Mouse (Mus musculus) neural tube, embryonic 14.5 days (tissue): Measurements from ENCODE around the gene Olfr317. TPM values are rescaled to one million over a fixed set of nuclear protein-coding genes. Genes with fewer than 3 reads are reported as not detected.
"Not testable (repeated sequence)": the region's sequence is repeated elsewhere in the genome, so short reads cannot be mapped to it uniquely, and the experiment has no call there.

Experiments
- ATAC-seq: fragments of 200-750 bp; cut with Nextera tagmentation; 2 replicates; pipeline ENCODE4 v1.8.0; 2017; ENCODE audit warnings: low read depth, mild to moderate bottlenecking, moderate TSS enrichment, moderate library complexity
- H3K27ac ChIP-seq: fragments of 300-500 bp; sonication (generic); 2 replicates; pipeline ENCODE4 v1.5.1; 2014; ENCODE audit warnings: low read depth, mild to moderate bottlenecking, control low read depth, low read length, moderate library complexity, mixed read lengths
- H3K27me3 ChIP-seq: fragments of 300-500 bp; sonication (generic); 2 replicates; pipeline ENCODE4 v1.6.1; 2014; ENCODE audit warnings: low read length; ENCODE audit not compliant: control insufficient read depth, insufficient read depth
- H3K36me3 ChIP-seq: fragments of 300-500 bp; sonication (generic); 2 replicates; pipeline ENCODE4 v1.6.1; 2014; ENCODE audit warnings: low read length, mixed read lengths; ENCODE audit not compliant: control insufficient read depth, insufficient read depth
- H3K4me1 ChIP-seq: fragments of 300-500 bp; sonication (generic); 2 replicates; pipeline ENCODE4 v1.6.1; 2014; ENCODE audit warnings: low read length; ENCODE audit not compliant: control insufficient read depth, insufficient read depth
- H3K4me2 ChIP-seq: fragments of 300-500 bp; sonication (generic); 2 replicates; pipeline ENCODE4 v1.6.1; 2014; ENCODE audit warnings: mild to moderate bottlenecking, low read depth, low read length, control low read depth
- H3K4me3 ChIP-seq: fragments of 300-500 bp; sonication (generic); 2 replicates; pipeline ENCODE4 v1.5.1; 2014; ENCODE audit warnings: low read depth, low read length, control low read depth, mixed read lengths
- H3K9ac ChIP-seq: fragments of 300-500 bp; sonication (generic); replicated peaks from 2 replicates; pipeline ENCODE4 v1.6.1; 2014; ENCODE audit warnings: low read depth, mild to moderate bottlenecking, control low read depth, low read length, mixed read lengths
- H3K9me3 ChIP-seq: fragments of 300-500 bp; sonication (generic); 2 replicates; pipeline ENCODE4 v1.6.1; 2016; ENCODE audit warnings: low read length; ENCODE audit not compliant: control insufficient read depth
- WGBS: fragments of 180-500 bp; shearing (Covaris S2); extraction: QIAGEN DNeasy Blood & Tissue Kit; methylation state at CpG from one replicate; pipeline ENCODE4 v1.1.7; 2014; 5-methylcytosine and 5-hydroxymethylcytosine counted together
- polyA plus RNA-seq: library from polyadenylated mRNA; unstranded; fragments of >200 nt; fragmentation: Nextera tagmentation; extraction: Ambion mirVana; gene quantifications from 2 replicates; pipeline ENCODE4 v1.2.1, GENCODE M21; 2014

Olfr317 gene
- polyA plus RNA-seq = 0.48 and 0.63 TPM in 2 replicates

- Histone ChIP-seq H3K36me3 (no peaks in the 10 kb centered on the region), H3K27me3 (no peaks in the 10 kb centered on the region), H3K9me3 (no peaks in the 10 kb centered on the region), H3K27ac (no peak within 1 kb of the TSS), H3K4me1 (no peaks in the 10 kb centered on the region), H3K9ac (no peak within 1 kb of the TSS), H3K4me2 (no peak within 1 kb of the TSS), H3K4me3 (no peak within 1 kb of the TSS)
- ATAC-seq = no peak
- 80% methylated on average over 4 of the region's 4 CpGs for WGBS
Observed at GRCm38 (mm10) chr11:58738792-58739262, at the start of gene Olfr317. Gene Olfr317 (minus strand): TSS chr11:58739212.

GRCm38 (mm10) chr11:58788346-58788745 is 49.3 kb upstream of the Olfr317 start:
- no peak for ATAC-seq
- Histone ChIP-seq H3K27ac (no peak overlapping the region), H3K4me2 (no peak overlapping the region), H3K4me1 (no peaks in the 10 kb centered on the region), H3K36me3 (no peaks in the 10 kb centered on the region), H3K9ac (no peak overlapping the region), H3K9me3 (no peaks in the 10 kb centered on the region), H3K4me3 (no peak overlapping the region), H3K27me3 (no peaks in the 10 kb centered on the region)
- 87% methylated on average over 8 of the region's 8 CpGs for WGBS

GRCm38 (mm10) chr11:58787651-58788050 is 48.6 kb upstream of the Olfr317 start:
- Histone ChIP-seq H3K36me3 (no peaks in the 10 kb centered on the region), H3K4me3 (no peak overlapping the region), H3K9me3 (no peaks in the 10 kb centered on the region), H3K27ac (no peak overlapping the region), H3K4me1 (no peaks in the 10 kb centered on the region), H3K9ac (no peak overlapping the region), H3K27me3 (no peaks in the 10 kb centered on the region), H3K4me2 (no peak overlapping the region)
- 91% methylated on average over 10 of the region's 10 CpGs for WGBS
- no peak for ATAC-seq

- H3K4me3 ChIP-seq = no peak overlapping the region
- 89% methylated on average over 2 of the region's 2 CpGs for WGBS
- no peaks in the 10 kb centered on the region for H3K36me3 ChIP-seq
- no peak overlapping the region for H3K9ac ChIP-seq
- ATAC-seq = no peak
- no peak overlapping the region for H3K27ac ChIP-seq
- no peaks in the 10 kb centered on the region for H3K9me3 ChIP-seq
- no peaks in the 10 kb centered on the region for H3K27me3 ChIP-seq
- no peak overlapping the region for H3K4me2 ChIP-seq
- no peaks in the 10 kb centered on the region for H3K4me1 ChIP-seq
Observed at GRCm38 (mm10) chr11:58784182-58784581, 45.2 kb upstream of the Olfr317 start.

- H3K27ac ChIP-seq = no peak within 1 kb of the TSS
- 85% methylated on average over 6 of the region's 6 CpGs for WGBS
- no peak within 1 kb of the TSS for H3K4me3 ChIP-seq
- H3K9me3 ChIP-seq = no peaks in the 10 kb centered on the region
- H3K4me1 ChIP-seq = no peaks in the 10 kb centered on the region
- H3K4me2 ChIP-seq = no peak within 1 kb of the TSS
- H3K9ac ChIP-seq = no peak within 1 kb of the TSS
- no peaks in the 10 kb centered on the region for H3K27me3 ChIP-seq
- no peak for ATAC-seq
- no peaks in the 10 kb centered on the region for H3K36me3 ChIP-seq
Observed at GRCm38 (mm10) chr11:58782480-58783089, 43.6 kb upstream of the Olfr317 start, which contains the start of gene Olfr314. Gene Olfr314 (plus strand): TSS chr11:58782952.

- Histone ChIP-seq H3K4me2 (no peak within 1 kb of the TSS), H3K4me3 (no peak within 1 kb of the TSS), H3K27me3 (no peaks in the 10 kb centered on the region), H3K36me3 (no peaks in the 10 kb centered on the region), H3K9me3 (no peaks in the 10 kb centered on the region), H3K4me1 (no peaks in the 10 kb centered on the region), H3K9ac (no peak within 1 kb of the TSS), H3K27ac (no peak within 1 kb of the TSS)
- ATAC-seq = no peak
Observed at GRCm38 (mm10) chr11:58772888-58773287, 33.9 kb upstream of the Olfr317 start, which contains the start of gene Olfr315. Gene Olfr315 (plus strand): TSS chr11:58773188.

GRCm38 (mm10) chr11:58752434-58752833 is 13.4 kb upstream of the Olfr317 start, which contains the start of gene Olfr316:
Gene Olfr316 (plus strand): TSS chr11:58752734.
- ATAC-seq = no peak
- H3K27ac ChIP-seq = no peak within 1 kb of the TSS
- no peaks in the 10 kb centered on the region for H3K4me1 ChIP-seq
- 93% methylated on average over 2 of the region's 2 CpGs for WGBS
- no peaks in the 10 kb centered on the region for H3K9me3 ChIP-seq
- H3K36me3 ChIP-seq = no peaks in the 10 kb centered on the region
- H3K9ac ChIP-seq = no peak within 1 kb of the TSS
- H3K27me3 ChIP-seq = no peaks in the 10 kb centered on the region
- H3K4me3 ChIP-seq = no peak within 1 kb of the TSS
- H3K4me2 ChIP-seq = no peak within 1 kb of the TSS

GRCm38 (mm10) chr11:58751096-58751495 is 12.1 kb upstream of the Olfr317 start:
- H3K36me3 ChIP-seq, H3K9me3 ChIP-seq, H3K27me3 ChIP-seq, H3K4me3 ChIP-seq, H3K4me2 ChIP-seq, H3K9ac ChIP-seq, H3K27ac ChIP-seq, ATAC-seq, H3K4me1 ChIP-seq: not testable (repeated sequence)
- 89% methylated on average over 18 of the region's 18 CpGs for WGBS

- 48% methylated on average over 3 of the region's 3 CpGs for WGBS
- no peaks in the 10 kb centered on the region for H3K36me3 ChIP-seq
- H3K27me3 ChIP-seq = no peaks in the 10 kb centered on the region
- ATAC-seq = no peak
- no peaks in the 10 kb centered on the region for H3K9me3 ChIP-seq
- no peak overlapping the region for H3K4me3 ChIP-seq
- H3K9ac ChIP-seq = no peak overlapping the region
- H3K4me1 ChIP-seq = no peaks in the 10 kb centered on the region
- H3K27ac ChIP-seq = no peak overlapping the region
- H3K4me2 ChIP-seq = no peak overlapping the region
Observed at GRCm38 (mm10) chr11:58733372-58733771, 5.6 kb downstream of the Olfr317 start.
